Mouse (Mus musculus) CD4-positive naive resting alpha-beta T cell, adult 76 days (primary cell): ENCODE results near the gene Tmem150c. TPM values are rescaled to one million over a fixed set of nuclear protein-coding genes. Genes with fewer than 3 reads are reported as not detected.

Source experiments
- total RNA-seq: library from RNA; stranded (reverse); gene quantifications from one replicate; pipeline ENCODE4 v1.2.4, GENCODE M21; 2023

Gene Tmem150c
- total RNA-seq: not detected

GRCm38 (mm10) chr5:100159638-100159973 is at the start of gene Tmem150c:
Gene Tmem150c, minus strand, starts transcription at chr5:100159808.

GRCm38 (mm10) chr5:100039602-100040142 is 119.9 kb downstream of the Tmem150c start, which contains the start of the genes Hnrnpdl and Enoph1:
Gene Hnrnpdl, minus strand, starts transcription at chr5:100039664.
Gene Enoph1, plus strand, starts transcription at chr5:100039985.

Other genes starting within 250 kb of the Tmem150c start
- gene Hnrnpd, start 180.9 kb downstream of the Tmem150c start, total RNA-seq: 297 TPM
- not detected for gene 4930524J08Rik, start 180.7 kb downstream of the Tmem150c start, total RNA-seq
- 378 TPM for gene Hnrnpdl, start 120.1 kb downstream of the Tmem150c start, total RNA-seq
- 22.6 TPM for gene Enoph1, start 119.8 kb downstream of the Tmem150c start, total RNA-seq